8 mouse cellular contexts compared by ENCODE assay signal in the genomic region with DNA sequence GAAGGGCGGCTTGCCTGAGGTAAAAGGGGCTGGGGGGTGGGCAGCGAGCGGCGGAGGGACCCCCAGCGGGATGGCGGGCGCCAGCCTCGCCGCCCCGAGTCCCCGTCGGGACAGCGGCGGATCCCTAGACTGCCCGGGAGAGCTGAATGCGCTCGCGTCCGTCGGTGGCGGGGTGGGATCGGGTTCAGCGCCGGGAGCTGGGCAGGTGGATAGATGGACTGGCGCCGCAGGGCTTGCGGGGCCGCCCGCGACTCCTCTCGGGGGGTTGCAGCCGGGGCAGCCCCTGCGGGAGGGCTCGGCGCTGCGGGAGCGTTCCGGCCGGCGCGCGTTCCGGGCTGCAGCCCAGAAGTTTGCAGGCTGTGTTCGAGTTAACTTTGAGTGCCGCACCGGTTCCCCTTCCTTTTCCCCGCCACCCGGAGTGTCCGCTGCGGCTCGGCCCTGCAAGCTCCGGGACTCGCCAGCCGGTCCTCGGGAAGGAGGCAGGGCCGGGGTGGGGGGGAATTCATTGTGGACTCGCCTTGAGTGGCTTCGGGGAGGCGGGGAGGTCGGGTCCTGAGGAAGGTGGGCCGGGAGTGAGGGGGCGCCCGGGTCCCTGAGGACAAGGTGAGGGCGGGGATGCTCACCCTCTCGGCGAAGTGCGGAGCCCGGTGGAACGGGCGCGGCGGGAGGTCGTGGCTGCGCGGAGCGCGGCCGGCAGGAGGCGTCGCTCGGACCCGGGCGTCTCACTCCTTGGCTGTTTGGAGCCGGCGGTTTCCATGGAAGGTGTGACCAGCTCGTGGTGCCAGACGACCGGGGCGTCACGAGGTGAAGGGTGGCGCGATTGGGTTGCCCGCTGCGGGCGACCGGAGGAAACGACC. TPM values are rescaled to one million over a fixed set of nuclear protein-coding genes. Genes with fewer than 3 reads are reported as not detected.
DNase-seq lines count a peak whose midpoint lies in the region; ATAC-seq and TF ChIP-seq lines count a peak whose summit lies in the region.

No protein-coding gene starts in this region.

- H3K27me3 ChIP-seq in embryonic facial prominence, embryonic 15.5 days, result no peaks in the 10 kb centered on the region
- no peaks in the 10 kb centered on the region for H3K27me3 ChIP-seq in heart, embryonic 12.5 days (replicated peaks)
- no peaks in the 10 kb centered on the region for H3K27me3 ChIP-seq in kidney, embryonic 16.5 days (ENCODE audit: insufficient read depth, low read length)
- no peaks in the 10 kb centered on the region for H3K27me3 ChIP-seq in midbrain, postnatal 0 days (ENCODE audit: insufficient read depth, low read length)

- 0 out of 2 replicates have a peak, but pooled peaks have one; percentile 10 for TF ChIP-seq CTCF in bone marrow, adult 2 months (IDR thresholded peaks at IDR 0.05; ENCODE audit: control insufficient read depth, insufficient read depth, low read length)
- TF ChIP-seq CTCF in midbrain, postnatal 0 days (IDR thresholded peaks at IDR 0.05), result peak; percentile 68

- DNase-seq in B cell, adult 2 months, result peak; percentile 70 to 72
- DNase-seq in liver, result peak; percentile 69
- DNase-seq in midbrain, postnatal 0 days (ENCODE audit: low spot score), result peak; percentile 71
- DNase-seq in spleen, postnatal 10 days (ENCODE audit: low spot score in 2 of 2), result peak; percentile 54 to 64

- H3K27ac ChIP-seq in bone marrow, adult 2 months (ENCODE audit: control insufficient read depth, insufficient read depth, low read depth, low read length, poor library complexity), result peak overlapping the region; percentile 98
- peak overlapping the region; percentile 99 for H3K27ac ChIP-seq in embryonic facial prominence, embryonic 15.5 days (replicated peaks)
- H3K27ac ChIP-seq in heart, embryonic 12.5 days (ENCODE audit: poor library complexity, severe bottlenecking), result peak overlapping the region; percentile 98
- peak overlapping the region; percentile 96 for H3K27ac ChIP-seq in kidney, embryonic 16.5 days (ENCODE audit: low read length)
- H3K27ac ChIP-seq in midbrain, postnatal 0 days (ENCODE audit: low read depth, low read length), result peak overlapping the region; percentile 99

- no peaks in the 10 kb centered on the region for H3K9me3 ChIP-seq in embryonic facial prominence, embryonic 15.5 days (replicated peaks)
- no peaks in the 10 kb centered on the region for H3K9me3 ChIP-seq in heart, embryonic 12.5 days (replicated peaks)
- H3K9me3 ChIP-seq in kidney, embryonic 16.5 days (ENCODE audit: low read length), result no peaks in the 10 kb centered on the region
- no peaks in the 10 kb centered on the region for H3K9me3 ChIP-seq in midbrain, postnatal 0 days (ENCODE audit: low read length)

- H3K4me3 ChIP-seq in bone marrow, adult 2 months (replicated peaks; ENCODE audit: control insufficient read depth, low read depth, low read length), result peak overlapping the region; percentile 79
- H3K4me3 ChIP-seq in embryonic facial prominence, embryonic 15.5 days (replicated peaks), result peak overlapping the region; percentile 95
- H3K4me3 ChIP-seq in heart, embryonic 12.5 days, result peak overlapping the region; percentile 91
- peak overlapping the region; percentile 87 for H3K4me3 ChIP-seq in kidney, embryonic 16.5 days (ENCODE audit: low read length)
- H3K4me3 ChIP-seq in midbrain, postnatal 0 days (ENCODE audit: low read depth, low read length), result peak overlapping the region; percentile 92

- H3K9ac ChIP-seq in embryonic facial prominence, embryonic 15.5 days, result peak overlapping the region; percentile 90
- H3K9ac ChIP-seq in heart, embryonic 12.5 days, result peak overlapping the region; percentile 98
- H3K9ac ChIP-seq in kidney, embryonic 16.5 days (replicated peaks; ENCODE audit: low read length), result peak overlapping the region; percentile 93
- H3K9ac ChIP-seq in midbrain, postnatal 0 days (replicated peaks; ENCODE audit: low read length, poor library complexity, severe bottlenecking), result peak overlapping the region; percentile 90

- 0 out of 2 replicates have a peak, but pooled peaks have one; percentile 23 for TF ChIP-seq POLR2A in bone marrow, adult 2 months (IDR thresholded peaks at IDR 0.05; ENCODE audit: borderline replicate concordance, control insufficient read depth, low read depth, low read length)

- peak; percentile 49 for ATAC-seq in embryonic facial prominence, embryonic 15.5 days (ENCODE audit: insufficient number of reproducible peaks, low FRiP score, low TSS enrichment, low read depth)
- peak; percentile 37 for ATAC-seq in heart, embryonic 12.5 days (ENCODE audit: insufficient number of reproducible peaks, low FRiP score)
- ATAC-seq in kidney, embryonic 16.5 days (ENCODE audit: low FRiP score, low TSS enrichment), result peak; percentile 60
- peak; percentile 38 for ATAC-seq in midbrain, postnatal 0 days (ENCODE audit: low FRiP score)

- no peaks in the 10 kb centered on the region; the same call in 1 of the 2 replicates for H3K4me1 ChIP-seq in bone marrow, adult 2 months (ENCODE audit: control insufficient read depth, insufficient read depth, low read length)
- H3K4me1 ChIP-seq in embryonic facial prominence, embryonic 15.5 days, result 0 out of 2 replicates have a peak, but pooled peaks cover 2% of the 10 kb centered on the region
- H3K4me1 ChIP-seq in heart, embryonic 12.5 days (replicated peaks), result peaks cover 7% of the 10 kb centered on the region
- peaks cover 9% of the 10 kb centered on the region for H3K4me1 ChIP-seq in kidney, embryonic 16.5 days (ENCODE audit: insufficient read depth, low read length)
- H3K4me1 ChIP-seq in midbrain, postnatal 0 days (ENCODE audit: insufficient read depth, low read length), result no peaks in the 10 kb centered on the region

- H3K4me2 ChIP-seq in embryonic facial prominence, embryonic 15.5 days (replicated peaks), result peak overlapping the region; percentile 67
- peak overlapping the region; percentile 74 for H3K4me2 ChIP-seq in heart, embryonic 12.5 days
- H3K4me2 ChIP-seq in kidney, embryonic 16.5 days (replicated peaks; ENCODE audit: low read depth, low read length), result peak overlapping the region; percentile 83
- H3K4me2 ChIP-seq in midbrain, postnatal 0 days (ENCODE audit: low read depth, low read length, poor library complexity, severe bottlenecking), result peak overlapping the region; percentile 84

- peaks cover 2% of the 10 kb centered on the region; the same call in 1 of the 2 replicates for H3K36me3 ChIP-seq in embryonic facial prominence, embryonic 15.5 days
- H3K36me3 ChIP-seq in heart, embryonic 12.5 days, result peaks cover 13% of the 10 kb centered on the region
- peaks cover 12% of the 10 kb centered on the region; the same call in 1 of the 2 replicates for H3K36me3 ChIP-seq in kidney, embryonic 16.5 days (ENCODE audit: insufficient read depth, low read length)
- H3K36me3 ChIP-seq in midbrain, postnatal 0 days (ENCODE audit: insufficient read depth, low read length), result no peaks in the 10 kb centered on the region

- under 1% methylated on average over 95 of the region's 97 CpGs for WGBS in bone marrow, adult 2 months
- under 1% methylated on average over 96 of the region's 97 CpGs for WGBS in embryonic facial prominence, embryonic 15.5 days
- WGBS in heart, embryonic 12.5 days, result under 1% methylated on average over 97 of the region's 97 CpGs
- under 1% methylated on average over 92 of the region's 97 CpGs for WGBS in kidney, embryonic 16.5 days
- under 1% methylated on average over 92 of the region's 97 CpGs for WGBS in midbrain, postnatal 0 days

RNA-seq across cellular contexts. Expression of a gene that starts 0.6 kb away (rescaled TPM):
- 0.99 and 6.6 TPM in 2 replicates for polyA plus RNA-seq in bone marrow, adult 2 months (2011; ENCODE audit: insufficient read depth, insufficient read length, low replicate concordance, missing spikeins)
- 38.8 and 43.7 TPM in 2 replicates for polyA plus RNA-seq in embryonic facial prominence, embryonic 15.5 days (2015; fragmentation: Nextera tagmentation; extraction: Ambion mirVana)
- polyA plus RNA-seq in heart, embryonic 12.5 days (2016; fragmentation: Nextera tagmentation; extraction: Ambion mirVana), result 29.7 and 36.3 TPM in 2 replicates
- 27.4 and 28.3 TPM in 2 replicates for polyA plus RNA-seq in kidney, embryonic 16.5 days (2015; fragmentation: Nextera tagmentation; extraction: Ambion mirVana)
- 15.8 and 20.1 TPM in 2 replicates for total RNA-seq in midbrain, postnatal 0 days (2014; rRNA removed)
- polyA plus RNA-seq in midbrain, postnatal 0 days (2015; fragmentation: Nextera tagmentation; extraction: Ambion mirVana), result 15.3 and 16.1 TPM in 2 replicates

Comparison
In these comparisons a context has a peak if more than half of its experiments do, and no peak if none do; other contexts are left out.
1. Peak in every context shown above with its lines: DNase-seq, ATAC-seq, H3K4me3 ChIP-seq and H3K27ac ChIP-seq.